Mouse (Mus musculus): ENCODE results near the gene Rpl34.

DNA sequence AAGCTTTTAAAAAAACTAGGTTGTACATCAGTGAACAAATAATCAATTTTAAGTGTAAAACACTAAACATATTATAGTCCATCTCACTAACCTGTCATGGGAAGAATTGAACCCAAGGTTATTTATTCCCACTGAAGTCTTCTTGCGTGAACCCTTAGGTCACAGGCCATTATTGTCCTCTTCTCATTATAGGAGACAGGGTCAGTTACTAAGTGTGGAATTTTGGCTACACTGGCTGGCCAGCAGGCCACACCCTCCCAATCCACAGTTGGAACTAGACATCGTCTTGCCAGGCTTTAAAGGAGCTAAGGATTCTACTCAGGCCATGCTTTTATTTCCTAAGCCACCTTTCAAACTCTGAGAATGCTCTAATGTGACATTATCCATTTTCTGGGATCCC is 4.5 kb downstream of the Rpl34 start:
- TF ChIP-seq CTCF (IDR thresholded peaks at IDR 0.05; ENCODE audit: low read depth, low read length) (no peak), POLR2A (IDR thresholded peaks at IDR 0.05; ENCODE audit: borderline replicate concordance, low read depth, low read length) (no peak)

Data from bone marrow macrophage, adult 2 months (primary cell).